In genomic region chr10:84777109-84777508, GRCm38 (mm10) we compare ENCODE assay signal across 20 mouse cellular contexts. TPM values are rescaled to one million over a fixed set of nuclear protein-coding genes. Genes with fewer than 3 reads are reported as not detected.
DNase-seq lines count a peak whose midpoint lies in the region; ATAC-seq and TF ChIP-seq lines count a peak whose summit lies in the region.
"Had no signal": no experiment of that assay in that cellular context is flagged by ENCODE, and none has a peak within 500 bp of the region (broad histone marks: within the 10 kb centered on the region; RNA-seq: fewer than 3 reads in every experiment).

No protein-coding gene starts in this region.

- no peaks in the 10 kb centered on the region for H3K9me3 ChIP-seq in forebrain, embryonic 14.5 days (replicated peaks; ENCODE audit: control insufficient read depth, low read length)
- no peaks in the 10 kb centered on the region for H3K9me3 ChIP-seq in forebrain, embryonic 10.5 days
- no peaks in the 10 kb centered on the region for H3K9me3 ChIP-seq in midbrain, embryonic 14.5 days (ENCODE audit: control insufficient read depth, low read length)
- no peaks in the 10 kb centered on the region for H3K9me3 ChIP-seq in midbrain, embryonic 11.5 days (ENCODE audit: control insufficient read depth, low read length)
- H3K9me3 ChIP-seq in hindbrain, postnatal 0 days (ENCODE audit: low read length) = no peaks in the 10 kb centered on the region
- H3K9me3 ChIP-seq: hindbrain, embryonic 15.5 days had no signal

- no peak overlapping the region for H3K27ac ChIP-seq in forebrain, embryonic 14.5 days (ENCODE audit: low read depth, low read length)
- H3K27ac ChIP-seq in forebrain, embryonic 10.5 days = no peak overlapping the region
- no peak overlapping the region for H3K27ac ChIP-seq in midbrain, embryonic 14.5 days (replicated peaks; ENCODE audit: low read depth, low read length)
- no peak overlapping the region for H3K27ac ChIP-seq in midbrain, embryonic 11.5 days (ENCODE audit: low read depth, low read length)
- peak overlapping the region; percentile 54; the same call in 1 of the 2 replicates for H3K27ac ChIP-seq in hindbrain, postnatal 0 days
- H3K27ac ChIP-seq: hindbrain, embryonic 15.5 days had no signal

- no peak overlapping the region for H3K9ac ChIP-seq in forebrain, embryonic 14.5 days (ENCODE audit: low read length)
- no peak overlapping the region for H3K9ac ChIP-seq in midbrain, embryonic 14.5 days (replicated peaks; ENCODE audit: low read length)
- H3K9ac ChIP-seq in midbrain, embryonic 11.5 days (ENCODE audit: low read length) = no peak overlapping the region
- no peak overlapping the region for H3K9ac ChIP-seq in hindbrain, postnatal 0 days (replicated peaks; ENCODE audit: low read length)
- H3K9ac ChIP-seq: hindbrain, embryonic 15.5 days had no signal

- no peak overlapping the region for H3K4me3 ChIP-seq in forebrain, embryonic 14.5 days (ENCODE audit: low read depth, low read length)
- no peak overlapping the region for H3K4me3 ChIP-seq in forebrain, embryonic 10.5 days
- H3K4me3 ChIP-seq in midbrain, embryonic 14.5 days (replicated peaks; ENCODE audit: low read depth, low read length) = no peak overlapping the region
- H3K4me3 ChIP-seq in midbrain, embryonic 11.5 days (ENCODE audit: low read depth, low read length) = no peak overlapping the region
- H3K4me3 ChIP-seq in hindbrain, postnatal 0 days (ENCODE audit: low read length) = no peak overlapping the region
- H3K4me3 ChIP-seq: erythroblast, embryonic 14.5 days; hindbrain, embryonic 15.5 days had no signal

- H3K27me3 ChIP-seq in forebrain, embryonic 14.5 days (replicated peaks; ENCODE audit: control insufficient read depth, insufficient read depth, low read length) = no peaks in the 10 kb centered on the region
- H3K27me3 ChIP-seq in forebrain, embryonic 10.5 days (ENCODE audit: poor library complexity, severe bottlenecking) = no peaks in the 10 kb centered on the region
- no peaks in the 10 kb centered on the region for H3K27me3 ChIP-seq in midbrain, embryonic 14.5 days (ENCODE audit: control insufficient read depth, insufficient read depth, low read length)
- H3K27me3 ChIP-seq in midbrain, embryonic 11.5 days (ENCODE audit: control insufficient read depth, insufficient read depth, low read length) = no peaks in the 10 kb centered on the region
- H3K27me3 ChIP-seq in hindbrain, postnatal 0 days (ENCODE audit: insufficient read depth, low read length) = no peaks in the 10 kb centered on the region
- H3K27me3 ChIP-seq: hindbrain, embryonic 15.5 days had no signal

- no peak overlapping the region for H3K4me2 ChIP-seq in forebrain, embryonic 14.5 days (ENCODE audit: low read length)
- no peak overlapping the region for H3K4me2 ChIP-seq in midbrain, embryonic 14.5 days (ENCODE audit: low read length)
- H3K4me2 ChIP-seq in midbrain, embryonic 11.5 days = no peak overlapping the region
- H3K4me2 ChIP-seq in hindbrain, postnatal 0 days (ENCODE audit: low read depth, low read length) = no peak overlapping the region
- H3K4me2 ChIP-seq: heart, embryonic 11.5 days; hindbrain, embryonic 15.5 days had no signal

- peak; percentile 33 for DNase-seq in forebrain, embryonic 14.5 days (ENCODE audit: low spot score)
- no peak for DNase-seq in forebrain, embryonic 10.5 days (ENCODE audit: extremely low spot score, low spot score)
- DNase-seq in midbrain, embryonic 14.5 days = peak; percentile 47
- DNase-seq in midbrain, embryonic 11.5 days (ENCODE audit: low spot score, missing footprints) = no peak
- DNase-seq in brain, embryonic 14.5 days (ENCODE audit: low read depth) = peak; percentile 32
- DNase-seq in hindbrain, postnatal 0 days (ENCODE audit: low spot score) = peak; percentile 57
- no peak for DNase-seq in heart, adult 9 months (ENCODE audit: low spot score in 2 of 2)
- DNase-seq: adrenal gland, postnatal 10 days; cerebellum, adult 11-12 months; cerebellum, adult 9-11 months; cerebellum, postnatal 36 days; gastrocnemius, postnatal 10 days; heart, adult 18-20 months had no signal

- no peak for TF ChIP-seq POLR2A in brain, embryonic 14.5 days (IDR thresholded peaks at IDR 0.05; ENCODE audit: borderline replicate concordance, extremely low read depth, insufficient read depth, insufficient read length, poor library complexity, severe bottlenecking)

- no peak for ATAC-seq in forebrain, embryonic 14.5 days
- no peak for ATAC-seq in midbrain, embryonic 14.5 days (ENCODE audit: low FRiP score, low TSS enrichment)
- ATAC-seq in midbrain, embryonic 11.5 days (ENCODE audit: low FRiP score) = no peak; the same call in 1 of the 2 replicates
- peak; percentile 61; the same call in 1 of the 2 replicates for ATAC-seq in hindbrain, postnatal 0 days
- ATAC-seq: forebrain, embryonic 16.5 days had no signal

- peaks cover 12% of the 10 kb centered on the region; the same call in 1 of the 2 replicates for H3K36me3 ChIP-seq in forebrain, embryonic 14.5 days (ENCODE audit: control insufficient read depth, insufficient read depth, low read length)
- H3K36me3 ChIP-seq in forebrain, embryonic 10.5 days (replicated peaks) = peaks cover 77% of the 10 kb centered on the region
- no peaks in the 10 kb centered on the region for H3K36me3 ChIP-seq in midbrain, embryonic 14.5 days (ENCODE audit: control insufficient read depth, insufficient read depth, low read length)
- H3K36me3 ChIP-seq in midbrain, embryonic 11.5 days (ENCODE audit: control insufficient read depth, insufficient read depth, low read length) = 0 out of 2 replicates have a peak, but pooled peaks cover 9% of the 10 kb centered on the region
- no peaks in the 10 kb centered on the region for H3K36me3 ChIP-seq in hindbrain, postnatal 0 days (ENCODE audit: insufficient read depth, low read length)
- H3K36me3 ChIP-seq: hindbrain, embryonic 15.5 days had no signal

- peaks cover 5% of the 10 kb centered on the region; the same call in 1 of the 2 replicates for H3K4me1 ChIP-seq in forebrain, embryonic 14.5 days (ENCODE audit: control insufficient read depth, insufficient read depth, low read length)
- peaks cover 12% of the 10 kb centered on the region for H3K4me1 ChIP-seq in forebrain, embryonic 10.5 days
- H3K4me1 ChIP-seq in midbrain, embryonic 14.5 days (ENCODE audit: control insufficient read depth, insufficient read depth, low read length) = 0 out of 2 replicates have a peak, but pooled peaks cover 4% of the 10 kb centered on the region
- peaks cover 3% of the 10 kb centered on the region; the same call in 1 of the 2 replicates for H3K4me1 ChIP-seq in midbrain, embryonic 11.5 days (ENCODE audit: control insufficient read depth, insufficient read depth, low read length)
- no peaks in the 10 kb centered on the region for H3K4me1 ChIP-seq in hindbrain, postnatal 0 days (ENCODE audit: insufficient read depth, low read length)

- WGBS in forebrain, embryonic 14.5 days = 44% methylated on average over 5 of the region's 5 CpGs
- WGBS in forebrain, embryonic 10.5 days = 97% methylated on average over 5 of the region's 5 CpGs
- 47% methylated on average over 5 of the region's 5 CpGs for WGBS in midbrain, embryonic 14.5 days
- 73% methylated on average over 5 of the region's 5 CpGs for WGBS in midbrain, embryonic 11.5 days
- 36% methylated on average over 5 of the region's 5 CpGs for WGBS in hindbrain, postnatal 0 days

- TF ChIP-seq CTCF in brain, embryonic 14.5 days (IDR thresholded peaks at IDR 0.05; ENCODE audit: borderline replicate concordance, extremely low read depth, insufficient read depth, insufficient read length) = no peak
- TF ChIP-seq CTCF in hindbrain, postnatal 0 days (IDR thresholded peaks at IDR 0.05; ENCODE audit: low read depth) = no peak

RNA-seq across cellular contexts. Expression of gene Rfx4, which starts 21.2 kb away (rescaled TPM):
- 8.1 and 9.5 TPM in 2 replicates for polyA plus RNA-seq in forebrain, embryonic 14.5 days (2014; fragmentation: Nextera tagmentation; extraction: Ambion mirVana)
- polyA plus RNA-seq in forebrain, embryonic 10.5 days (2016; fragmentation: Nextera tagmentation; extraction: Ambion mirVana) = 24.8 and 26.1 TPM in 2 replicates
- 16.2 and 25.1 TPM in 2 replicates for polyA plus RNA-seq in midbrain, embryonic 14.5 days (2014; fragmentation: Nextera tagmentation; extraction: Ambion mirVana)
- polyA plus RNA-seq in midbrain, embryonic 11.5 days (2014; fragmentation: Nextera tagmentation; extraction: Ambion mirVana) = 64.7 and 68.0 TPM in 2 replicates
- 20.4 and 27.9 TPM in 2 replicates for polyA plus RNA-seq in brain, embryonic 14.5 days (2012; rRNA removed)
- total RNA-seq in hindbrain, postnatal 0 days (2014; rRNA removed) = 16.7 and 21.5 TPM in 2 replicates
- polyA plus RNA-seq in hindbrain, postnatal 0 days (2015; fragmentation: Nextera tagmentation; extraction: Ambion mirVana) = 16.1 and 17.1 TPM in 2 replicates
- total RNA-seq: heart, adult 18-20 months; MEL had no signal
- polyA plus RNA-seq: C2C12; erythroblast, embryonic 14.5 days; heart, embryonic 11.5 days; intestine, embryonic 14.5 days had no signal

Comparison
In these comparisons a context has a peak if more than half of its experiments do, and no peak if none do; other contexts are left out.
1. DNase-seq: peak in forebrain, embryonic 14.5 days (single experiment), midbrain, embryonic 14.5 days (single experiment), brain, embryonic 14.5 days (single experiment) and hindbrain, postnatal 0 days (single experiment); none in forebrain, embryonic 10.5 days (single experiment), midbrain, embryonic 11.5 days (single experiment) and heart, adult 9 months (0 of 2).